In the genomic region with DNA sequence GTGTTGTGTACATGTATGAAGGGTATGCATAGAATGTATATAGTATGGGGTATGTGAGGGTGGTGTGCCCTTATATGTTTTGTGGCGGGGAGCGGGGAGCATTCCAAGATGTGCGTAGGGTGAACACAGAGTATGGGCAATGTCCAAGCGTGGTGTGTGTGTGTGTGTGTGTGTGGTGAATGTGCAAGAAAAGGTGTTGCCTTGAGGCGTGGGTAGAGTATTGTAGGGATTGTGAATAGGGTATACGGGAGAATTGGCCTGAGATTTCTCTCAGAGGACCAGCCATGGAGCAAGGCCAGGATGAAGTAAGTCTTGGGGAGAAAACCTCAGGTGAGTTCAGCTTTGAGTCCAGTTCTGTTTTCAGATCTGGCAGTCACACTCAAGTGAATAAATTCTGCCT, we compare ENCODE assay signal across 7 mouse cellular contexts. TPM values are rescaled to one million over a fixed set of nuclear protein-coding genes. Genes with fewer than 3 reads are reported as not detected.
A peak's percentile ranks its signal among the peaks of the same experiment; 100 is the strongest.
DNase-seq lines count a peak whose midpoint lies in the region; ATAC-seq and TF ChIP-seq lines count a peak whose summit lies in the region.

No protein-coding gene starts in this region.

- TF ChIP-seq CTCF in liver, adult 2 months (IDR thresholded peaks at IDR 0.05; ENCODE audit: low read depth, low read length) = no peak
- TF ChIP-seq CTCF in embryonic fibroblast, embryonic 13.5 days (IDR thresholded peaks at IDR 0.05; ENCODE audit: borderline replicate concordance, insufficient read depth, low read length) = no peak

- 9% methylated on average over 6 of the region's 6 CpGs for WGBS in liver, adult 2 months
- 5% methylated on average over 6 of the region's 6 CpGs for WGBS in intestine, embryonic 16.5 days
- WGBS in neural tube, embryonic 14.5 days = 4% methylated on average over 6 of the region's 6 CpGs

- H3K79me2 ChIP-seq in liver, adult 2 months (ENCODE audit: control insufficient read depth, insufficient read depth, low read length) = no peaks in the 10 kb centered on the region

- peaks cover 44% of the 10 kb centered on the region for H3K27me3 ChIP-seq in liver, adult 2 months (ENCODE audit: control insufficient read depth, insufficient read depth, low read length)
- peaks cover 75% of the 10 kb centered on the region for H3K27me3 ChIP-seq in intestine, embryonic 16.5 days (replicated peaks; ENCODE audit: control insufficient read depth, insufficient read depth, low read length)
- H3K27me3 ChIP-seq in neural tube, embryonic 14.5 days (ENCODE audit: control insufficient read depth, insufficient read depth, low read length) = peaks cover 72% of the 10 kb centered on the region

- no peaks in the 10 kb centered on the region for H3K36me3 ChIP-seq in liver, adult 2 months (ENCODE audit: control insufficient read depth, insufficient read depth, low read length)
- H3K36me3 ChIP-seq in intestine, embryonic 16.5 days (ENCODE audit: control insufficient read depth, insufficient read depth, low read length) = no peaks in the 10 kb centered on the region
- H3K36me3 ChIP-seq in neural tube, embryonic 14.5 days (ENCODE audit: control insufficient read depth, insufficient read depth, low read length) = no peaks in the 10 kb centered on the region

- ATAC-seq in intestine, embryonic 16.5 days = no peak
- peak; percentile 9; the same call in 1 of the 2 replicates for ATAC-seq in neural tube, embryonic 14.5 days (ENCODE audit: low read depth)

- no peak overlapping the region for H3K27ac ChIP-seq in liver, adult 2 months (replicated peaks; ENCODE audit: insufficient read depth, low read depth, low read length)
- no peak overlapping the region for H3K27ac ChIP-seq in embryonic fibroblast, embryonic 13.5 days (ENCODE audit: insufficient read depth, low read length)
- no peak overlapping the region for H3K27ac ChIP-seq in intestine, embryonic 16.5 days (ENCODE audit: low read length)
- H3K27ac ChIP-seq in neural tube, embryonic 14.5 days (ENCODE audit: low read depth, low read length) = no peak overlapping the region

- H3K4me2 ChIP-seq in intestine, embryonic 16.5 days (ENCODE audit: low read depth, low read length) = peak overlapping the region; percentile 78
- H3K4me2 ChIP-seq in neural tube, embryonic 14.5 days (ENCODE audit: low read depth, low read length) = peak overlapping the region; percentile 92

- H3K9ac ChIP-seq in liver, adult 2 months (ENCODE audit: low read depth, low read length) = no peak overlapping the region
- no peak overlapping the region for H3K9ac ChIP-seq in intestine, embryonic 16.5 days (ENCODE audit: low read depth, low read length)
- H3K9ac ChIP-seq in neural tube, embryonic 14.5 days (replicated peaks; ENCODE audit: low read depth, low read length) = peak overlapping the region; percentile 71

- TF ChIP-seq POLR2A in liver, adult 2 months (IDR thresholded peaks at IDR 0.05; ENCODE audit: extremely low read depth, insufficient read depth, low read length) = no peak
- no peak for TF ChIP-seq POLR2A in embryonic fibroblast, embryonic 13.5 days (IDR thresholded peaks at IDR 0.05; ENCODE audit: low read depth, low read length)

- H3K4me3 ChIP-seq in liver, adult 2 months (ENCODE audit: insufficient read depth, low read depth, low read length) = peak overlapping the region; percentile 19; the same call in 1 of the 2 replicates
- peak overlapping the region; percentile 52 for H3K4me3 ChIP-seq in embryonic fibroblast, embryonic 13.5 days (ENCODE audit: insufficient read depth, low read length)
- H3K4me3 ChIP-seq in intestine, embryonic 16.5 days (ENCODE audit: low read length) = peak overlapping the region; percentile 50
- peak overlapping the region; percentile 59 for H3K4me3 ChIP-seq in neural tube, embryonic 14.5 days (ENCODE audit: low read depth, low read length)

- no peaks in the 10 kb centered on the region for H3K9me3 ChIP-seq in intestine, embryonic 16.5 days (ENCODE audit: control insufficient read depth, low read length)
- H3K9me3 ChIP-seq in neural tube, embryonic 14.5 days (ENCODE audit: control insufficient read depth, low read length) = no peaks in the 10 kb centered on the region

- DNase-seq in liver, adult 2 months (ENCODE audit: extremely low read depth, low read depth, low spot score) = no peak
- DNase-seq in liver = no peak
- no peak for DNase-seq in adrenal gland, postnatal 4 days (ENCODE audit: low spot score in 2 of 2)
- DNase-seq in spleen, postnatal 36 days (ENCODE audit: low spot score in 2 of 2) = no peak

- H3K4me1 ChIP-seq in liver, adult 2 months (ENCODE audit: control insufficient read depth, insufficient read depth, low read length) = peaks cover 7% of the 10 kb centered on the region
- H3K4me1 ChIP-seq in embryonic fibroblast, embryonic 13.5 days (ENCODE audit: control insufficient read depth, insufficient read depth, low read length) = peaks cover 3% of the 10 kb centered on the region; the same call in 1 of the 2 replicates
- H3K4me1 ChIP-seq in intestine, embryonic 16.5 days (ENCODE audit: control insufficient read depth, insufficient read depth, low read length) = peaks cover 26% of the 10 kb centered on the region
- H3K4me1 ChIP-seq in neural tube, embryonic 14.5 days (ENCODE audit: control insufficient read depth, insufficient read depth, low read length) = peaks cover 15% of the 10 kb centered on the region

RNA-seq across cellular contexts. Expression of gene Gm42517, which starts 0.7 kb away (rescaled TPM):
- total RNA-seq in liver, adult 2 months (2014; rRNA removed) = not detected in 2 replicates
- 0.06 TPM in 1 of 2 replicates, not detected in the other for polyA plus RNA-seq in liver, adult 2 months (2012; rRNA removed)
- 0.27 and 0.37 TPM in 2 replicates for polyA plus RNA-seq in embryonic fibroblast, embryonic 13.5 days (2011; ENCODE audit: insufficient read length, low read depth, missing spikeins)
- polyA plus RNA-seq in intestine, embryonic 16.5 days (2015; fragmentation: Nextera tagmentation; extraction: Ambion mirVana) = 0.07 TPM in 1 of 2 replicates, not detected in the other
- polyA plus RNA-seq in neural tube, embryonic 14.5 days (2014; fragmentation: Nextera tagmentation; extraction: Ambion mirVana) = 4.7 and 5.7 TPM in 2 replicates
- total RNA-seq in adrenal gland, postnatal 4 days (2021) = under 1 TPM; 0.53 to 0.76 TPM

RNA-seq across cellular contexts. Expression of gene Pde6b, which starts 19.7 kb away (rescaled TPM):
- not detected in 2 replicates for total RNA-seq in liver, adult 2 months (2014; rRNA removed)
- polyA plus RNA-seq in liver, adult 2 months (2012; rRNA removed) = not detected in 2 replicates
- polyA plus RNA-seq in embryonic fibroblast, embryonic 13.5 days (2011; ENCODE audit: insufficient read length, low read depth, missing spikeins) = not detected in 2 replicates
- 0.43 and 0.47 TPM in 2 replicates for polyA plus RNA-seq in intestine, embryonic 16.5 days (2015; fragmentation: Nextera tagmentation; extraction: Ambion mirVana)
- not detected in 2 replicates for polyA plus RNA-seq in neural tube, embryonic 14.5 days (2014; fragmentation: Nextera tagmentation; extraction: Ambion mirVana)
- total RNA-seq in adrenal gland, postnatal 4 days (2021) = not detected

RNA-seq across cellular contexts. Expression of gene Pigg, which starts 56.0 kb away (rescaled TPM):
- total RNA-seq in liver, adult 2 months (2014; rRNA removed) = 10.8 and 11.7 TPM in 2 replicates
- polyA plus RNA-seq in liver, adult 2 months (2012; rRNA removed) = 4.9 and 5.6 TPM in 2 replicates
- polyA plus RNA-seq in embryonic fibroblast, embryonic 13.5 days (2011; ENCODE audit: insufficient read length, low read depth, missing spikeins) = 7.9 and 8.0 TPM in 2 replicates
- polyA plus RNA-seq in intestine, embryonic 16.5 days (2015; fragmentation: Nextera tagmentation; extraction: Ambion mirVana) = 7.9 and 8.3 TPM in 2 replicates
- 2.9 and 3.3 TPM in 2 replicates for polyA plus RNA-seq in neural tube, embryonic 14.5 days (2014; fragmentation: Nextera tagmentation; extraction: Ambion mirVana)
- 1 to 10 TPM; 9.2 to 9.8 TPM for total RNA-seq in adrenal gland, postnatal 4 days (2021)
